Mouse (Mus musculus): ENCODE results near the gene Bloc1s5.
A peak's percentile ranks its signal among the peaks of the same experiment; 100 is the strongest.
"Not testable (repeated sequence)": the region's sequence is repeated elsewhere in the genome, so short reads cannot be mapped to it uniquely, and the experiment has no call there.

Gene Bloc1s5

GRCm38 (mm10) chr13:38618001-38618630 is 16.8 kb downstream of the Bloc1s5 start:
- not testable (repeated sequence) for DNase-seq (ENCODE audit: low spot score)

- DNase-seq (ENCODE audit: low spot score), result no peak
Observed at GRCm38 (mm10) chr13:38616887-38617286, 18.0 kb downstream of the Bloc1s5 start.

GRCm38 (mm10) chr13:38615656-38616055 is 19.3 kb downstream of the Bloc1s5 start:
- no peak for DNase-seq (ENCODE audit: low spot score)

- no peak for DNase-seq (ENCODE audit: low spot score)
Observed at GRCm38 (mm10) chr13:38614298-38614697, 20.6 kb downstream of the Bloc1s5 start.

DNA sequence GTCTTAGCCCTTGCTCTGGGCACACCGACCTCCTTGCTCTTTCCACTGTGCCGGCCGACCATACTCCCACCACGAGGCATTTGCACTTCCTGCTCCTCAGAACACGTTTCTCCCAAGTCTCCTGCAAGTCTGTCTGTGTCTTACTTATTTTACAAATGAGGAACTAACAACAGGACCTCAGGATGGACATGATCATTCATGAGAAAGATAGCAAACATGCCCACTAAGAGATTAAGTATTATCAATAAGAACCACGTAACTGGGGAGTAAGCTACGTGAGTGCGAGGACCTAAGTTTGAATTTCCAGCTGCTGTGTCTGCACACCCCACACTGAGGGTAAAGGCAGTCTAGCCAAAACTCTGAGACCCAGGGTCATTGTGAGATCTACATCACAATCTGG is 21.3 kb downstream of the Bloc1s5 start:
- DNase-seq (ENCODE audit: low spot score), result no peak

DNA sequence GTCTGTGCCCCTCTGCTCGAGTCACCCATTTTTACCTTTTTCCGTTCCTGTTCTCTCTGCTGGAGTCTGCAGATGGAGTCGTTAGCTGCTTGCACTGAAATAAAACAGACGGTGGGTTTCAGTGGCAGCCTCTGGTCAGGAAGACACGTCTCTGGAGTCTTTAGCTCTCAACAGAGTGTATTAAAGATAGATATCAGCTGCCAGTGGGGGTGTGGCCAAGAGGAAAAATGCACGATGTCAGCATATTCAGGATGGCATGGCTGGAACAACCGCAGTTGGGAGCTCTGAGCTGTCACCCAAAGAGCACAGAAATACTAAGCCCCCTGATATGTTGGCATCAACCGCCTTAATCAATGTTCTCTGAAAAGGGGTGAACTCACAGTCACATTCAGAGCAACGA is 22.3 kb downstream of the Bloc1s5 start:
- no peak for DNase-seq (ENCODE audit: low spot score)

DNA sequence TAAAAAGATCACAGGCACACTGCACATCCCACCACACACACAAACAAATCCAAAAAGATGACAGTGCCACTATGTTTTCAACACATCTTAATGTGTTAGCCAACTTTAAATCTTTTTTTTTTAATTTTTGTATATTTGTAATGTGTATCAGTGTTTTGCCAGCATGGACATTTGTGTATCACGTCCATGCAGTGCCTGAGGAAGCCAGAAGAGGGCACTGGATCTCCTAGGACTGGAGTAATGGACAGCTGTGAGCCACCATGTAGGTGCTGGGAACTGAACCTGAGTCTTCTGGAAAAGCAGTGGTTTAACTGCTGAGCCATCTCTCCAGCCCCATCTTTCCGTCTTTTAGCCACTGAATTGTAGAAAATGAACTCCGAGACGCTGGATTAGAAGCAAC is 22.7 kb downstream of the Bloc1s5 start:
- no peak for DNase-seq (ENCODE audit: low spot score)

DNA sequence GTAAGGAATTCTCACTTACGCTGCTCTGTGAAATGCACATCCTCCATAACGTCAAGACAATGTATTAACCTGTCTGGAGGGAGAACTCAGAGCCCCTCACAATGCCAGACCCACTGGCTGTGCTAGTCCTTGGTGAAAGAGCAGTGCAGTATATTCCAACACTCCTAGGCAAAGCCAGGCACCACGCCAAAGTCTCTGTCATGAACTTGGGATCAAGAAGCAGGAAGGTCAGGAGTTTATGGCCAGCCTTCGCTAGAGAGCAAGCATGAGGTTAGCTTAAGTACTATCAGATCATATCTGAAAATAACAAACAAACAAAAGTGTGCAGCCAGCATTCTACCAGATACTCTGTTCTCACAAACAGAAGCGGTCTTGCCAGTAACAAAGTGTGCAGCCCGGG is 24.6 kb downstream of the Bloc1s5 start:
- peak; percentile 59 for DNase-seq (ENCODE audit: low spot score)

- no peak for DNase-seq (ENCODE audit: low spot score)
Observed at GRCm38 (mm10) chr13:38607130-38607529, 27.8 kb downstream of the Bloc1s5 start.

GRCm38 (mm10) chr13:38605353-38605752 is 29.6 kb downstream of the Bloc1s5 start:
- no peak for DNase-seq (ENCODE audit: low spot score)

- DNase-seq (ENCODE audit: low spot score), result no peak
Observed at GRCm38 (mm10) chr13:38602966-38603365, 31.9 kb downstream of the Bloc1s5 start.

DNA sequence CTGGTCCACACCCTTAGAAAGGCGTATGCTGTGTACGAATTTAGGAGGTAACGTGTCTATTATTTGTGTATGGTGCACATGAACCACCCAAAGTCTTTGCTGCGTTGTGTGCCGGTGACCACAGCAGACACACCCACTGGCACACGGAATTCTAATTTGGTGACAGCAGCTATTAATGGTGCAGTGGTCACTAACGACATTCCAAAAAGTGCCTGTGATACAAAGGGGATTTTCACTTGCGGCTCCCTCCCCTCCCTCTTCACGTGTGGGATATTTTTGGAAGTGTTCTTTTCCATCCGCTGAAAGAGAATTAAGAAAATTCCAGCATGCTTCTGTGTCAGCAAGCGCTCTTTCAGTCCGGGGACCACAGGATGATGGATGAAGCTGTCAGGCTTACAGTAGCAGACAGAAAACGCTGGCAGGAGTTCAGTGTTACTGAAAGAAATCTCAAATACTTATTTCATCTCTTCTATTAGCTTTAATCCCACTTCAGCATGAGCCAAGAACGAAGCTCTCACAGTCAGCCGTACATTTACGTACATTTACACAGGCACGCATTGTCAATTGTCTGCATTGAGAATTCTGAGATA is 32.6 kb downstream of the Bloc1s5 start:
- no peak for DNase-seq (ENCODE audit: low spot score)

DNA sequence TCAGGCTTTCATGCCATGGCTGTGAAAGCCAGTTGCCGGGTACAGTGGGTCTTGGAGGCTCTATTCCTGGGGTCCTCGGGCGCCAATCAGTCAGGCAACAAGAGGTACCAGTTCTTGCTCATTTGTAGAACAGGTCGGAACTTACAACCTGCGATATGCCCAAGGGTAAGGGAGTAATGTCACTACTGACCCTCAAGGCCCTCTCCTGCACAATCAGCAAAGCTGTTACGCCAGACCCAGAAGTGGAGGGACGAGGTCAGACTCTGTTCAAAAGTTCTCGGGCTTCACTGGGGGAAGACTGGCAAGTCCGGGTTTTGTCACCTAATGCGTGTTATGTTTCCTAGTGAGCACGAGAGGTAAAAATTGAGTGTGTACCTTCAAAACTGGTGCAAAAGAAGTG is 34.1 kb downstream of the Bloc1s5 start:
- DNase-seq (ENCODE audit: low spot score), result no peak

GRCm38 (mm10) chr13:38597076-38597475 is 37.8 kb downstream of the Bloc1s5 start:
- no peak for DNase-seq (ENCODE audit: low spot score)

DNA sequence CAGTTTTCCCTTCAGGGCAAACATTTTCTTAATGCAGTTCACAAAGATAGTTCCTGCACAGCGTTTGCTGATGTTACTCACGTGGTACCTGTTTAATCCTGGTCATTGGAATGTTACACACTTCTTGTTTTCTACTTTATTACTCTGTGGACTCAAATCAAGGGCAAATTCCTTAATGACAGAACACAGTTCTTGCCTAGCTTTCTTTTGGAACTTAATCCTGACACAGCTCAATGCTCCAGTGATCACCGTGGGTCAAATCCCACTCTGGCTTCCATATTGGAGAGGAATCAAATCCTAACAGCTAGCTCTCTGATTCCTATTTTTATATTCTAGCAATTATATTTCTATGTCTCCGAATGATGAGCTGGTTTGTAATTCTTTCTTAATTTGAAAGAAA is 38.4 kb downstream of the Bloc1s5 start:
- DNase-seq (ENCODE audit: low spot score), result no peak

- DNase-seq (ENCODE audit: low spot score), result no peak
Observed at GRCm38 (mm10) chr13:38593114-38593513, 41.8 kb downstream of the Bloc1s5 start.

DNA sequence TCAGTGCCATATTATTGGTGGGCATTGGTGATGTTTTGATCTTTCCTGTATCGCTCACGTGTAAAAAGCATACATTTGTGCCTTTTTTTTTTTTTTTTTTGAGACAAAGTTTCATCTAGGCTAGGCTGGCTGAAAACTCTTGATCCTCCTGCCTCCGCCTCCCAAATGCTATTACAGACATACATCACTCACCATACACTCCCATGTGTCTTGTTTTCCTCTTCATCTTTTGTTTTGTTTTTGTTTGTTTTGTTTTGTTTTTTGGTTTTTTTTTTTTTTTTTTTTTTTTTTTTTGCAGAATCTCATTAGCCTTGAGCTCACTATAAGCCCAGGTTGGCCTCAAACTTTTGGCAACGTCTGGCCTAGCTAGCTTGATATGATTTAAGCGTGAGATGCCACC is 47.6 kb downstream of the Bloc1s5 start:
- DNase-seq (ENCODE audit: low spot score), result no peak

DNA sequence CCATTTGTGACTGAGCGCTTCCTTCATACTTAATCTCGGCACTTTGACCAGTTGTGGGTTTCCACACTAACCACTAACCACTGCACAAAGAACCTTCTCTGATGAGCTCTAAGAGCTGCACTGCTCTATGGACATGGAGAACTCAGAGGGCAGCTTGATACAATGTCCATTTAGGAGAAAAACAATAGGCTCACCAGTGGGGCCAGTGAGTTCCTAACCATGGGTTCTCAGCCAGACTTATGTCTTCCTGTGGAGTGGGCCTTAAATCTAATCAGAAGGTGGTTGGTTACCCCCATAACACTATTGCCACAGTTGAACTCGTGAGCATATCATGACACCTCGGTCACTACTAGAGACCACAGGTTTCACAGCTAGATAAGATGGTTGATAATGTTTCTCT is 48.5 kb downstream of the Bloc1s5 start:
- no peak for DNase-seq (ENCODE audit: low spot score)

DNA sequence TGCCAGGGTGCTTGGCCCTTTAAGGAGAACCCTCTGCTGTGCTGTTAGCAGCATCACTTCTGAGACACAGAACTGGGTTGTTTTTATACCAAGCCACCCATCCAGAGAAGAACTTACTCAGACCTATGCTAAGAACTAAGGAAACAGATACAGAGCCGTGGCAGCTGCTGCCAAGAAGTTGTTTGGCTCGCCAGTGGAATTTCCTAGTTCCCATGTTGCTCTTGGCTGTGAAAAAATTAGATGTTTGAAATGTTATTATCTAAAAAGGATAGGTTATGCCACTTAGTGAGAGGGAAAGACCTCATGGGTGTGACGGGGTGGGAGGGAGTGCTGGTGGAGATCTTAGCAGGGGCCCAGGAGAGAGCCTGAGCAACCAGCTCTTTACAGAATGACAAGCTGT is 52.1 kb downstream of the Bloc1s5 start:
- DNase-seq (ENCODE audit: low spot score), result no peak

DNA sequence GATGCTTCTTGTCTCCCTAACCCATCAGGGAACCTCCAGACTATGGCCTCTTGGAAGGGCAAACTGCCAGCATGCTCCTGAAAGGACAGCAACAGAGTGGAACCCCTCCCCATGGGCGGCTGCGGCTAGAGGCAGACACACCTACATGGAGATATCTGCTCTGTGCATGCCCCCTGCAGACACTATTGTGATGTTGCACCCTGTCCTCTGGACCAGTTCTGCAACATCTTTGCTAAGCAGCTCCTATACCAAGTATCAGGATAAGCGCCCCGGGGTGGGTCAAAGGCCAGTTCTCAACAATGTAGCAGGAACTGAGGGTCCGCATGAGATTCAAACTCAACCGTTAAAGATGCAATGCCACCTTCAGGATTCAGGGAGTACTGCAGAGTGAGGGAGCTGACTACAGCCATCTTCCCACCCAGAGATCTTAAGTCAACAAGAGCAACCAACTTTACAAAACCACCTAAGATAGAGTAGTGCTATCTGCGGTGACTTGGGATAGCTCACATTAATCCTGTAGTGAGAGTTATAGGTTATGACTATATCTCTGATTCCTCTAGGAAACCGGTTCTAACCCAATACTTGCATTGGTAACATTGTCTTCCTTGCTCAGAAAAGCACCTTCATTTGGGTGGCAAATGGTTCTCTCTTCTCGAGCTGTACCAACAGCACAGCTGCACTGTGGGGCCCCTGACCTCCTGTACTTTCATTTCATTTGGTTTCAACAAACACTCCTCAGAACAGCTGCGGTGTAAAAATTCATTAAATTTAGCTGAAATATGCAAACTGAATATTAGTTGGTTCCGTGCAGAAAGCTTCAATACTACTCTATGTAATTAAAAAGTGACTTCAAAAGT is 54.1 kb downstream of the Bloc1s5 start:
- peak; percentile 78 for DNase-seq (ENCODE audit: low spot score)

DNA sequence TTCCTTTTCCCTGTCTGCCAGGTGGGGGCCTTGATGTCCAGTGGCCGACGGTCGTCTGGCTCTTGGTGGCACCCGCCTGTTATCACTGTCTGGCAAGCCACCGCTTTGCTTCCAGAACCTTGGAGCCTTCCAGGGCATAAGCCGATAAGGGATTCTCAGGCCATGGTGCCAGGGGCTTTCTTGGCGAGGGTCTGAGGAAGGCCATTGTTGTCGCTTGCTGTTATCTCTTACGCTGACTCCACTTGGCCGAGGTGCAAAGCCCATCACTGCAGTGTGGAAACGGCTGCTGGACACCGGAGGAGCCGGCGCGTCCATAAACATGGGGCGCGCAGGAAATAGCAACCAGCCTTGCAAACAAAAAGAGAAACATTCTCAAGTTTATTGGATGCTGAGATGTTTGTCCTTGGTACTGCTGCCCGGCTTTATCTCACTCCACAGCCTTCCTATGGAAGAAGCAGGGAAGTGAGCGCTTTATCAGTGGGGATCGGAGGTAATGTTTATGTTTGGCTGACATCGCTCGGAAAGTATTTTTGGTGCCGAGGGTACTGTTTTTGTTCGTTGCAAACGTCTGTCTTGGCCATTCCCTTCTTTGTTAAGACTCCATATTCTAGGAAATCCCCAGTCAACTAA is 54.8 kb downstream of the Bloc1s5 start:
- DNase-seq (ENCODE audit: low spot score), result no peak

DNA sequence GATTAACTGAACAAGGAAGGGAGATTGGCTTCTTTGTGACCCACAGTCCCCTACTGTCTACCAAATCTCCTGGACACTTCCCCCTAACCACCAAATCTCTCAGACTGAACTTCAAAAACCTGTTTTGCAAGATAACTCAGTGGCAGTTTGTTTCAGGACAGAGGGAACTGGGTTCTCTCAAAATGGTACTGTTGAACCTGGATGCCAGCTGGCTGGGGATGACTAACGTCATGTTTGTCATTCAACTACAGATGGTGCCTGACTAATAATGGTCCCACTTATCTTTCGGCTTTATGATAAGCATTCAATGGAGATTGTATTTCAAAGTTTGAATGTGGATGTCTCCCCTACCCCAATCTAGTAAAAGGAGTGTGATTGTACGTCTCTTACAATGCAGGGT is 60.2 kb downstream of the Bloc1s5 start:
- peak; percentile 12 for DNase-seq (ENCODE audit: low spot score)

DNA sequence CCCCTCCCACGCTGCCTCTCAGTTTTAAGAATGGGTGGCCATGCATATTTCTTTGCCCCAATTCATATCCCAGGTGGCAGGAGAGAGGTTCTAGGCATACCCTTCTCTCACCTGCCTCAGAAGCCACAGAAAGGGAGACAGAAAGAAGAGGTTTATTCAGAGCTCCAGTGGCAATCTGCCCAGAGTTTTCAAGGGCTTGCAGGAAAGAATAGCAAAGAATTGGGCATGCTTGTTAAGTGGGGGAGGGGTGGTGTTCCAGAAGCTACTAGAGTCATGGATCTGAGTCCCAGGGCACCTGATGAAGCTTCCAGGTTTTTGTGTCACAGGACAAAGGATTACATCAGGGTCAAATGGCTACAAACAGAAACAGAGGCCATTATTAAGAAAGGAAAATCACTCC is 61.6 kb downstream of the Bloc1s5 start:
- peak; percentile 26 for DNase-seq (ENCODE audit: low spot score)

Data from testis, postnatal 10 days (tissue).